Mouse (Mus musculus) neutrophil, adult 65 days (primary cell): ENCODE measurements around the gene Rarb. TPM values are rescaled to one million over a fixed set of nuclear protein-coding genes. Genes with fewer than 3 reads are reported as not detected.

Experiments
- total RNA-seq: library from RNA; stranded (reverse); gene quantifications from 2 replicates; pipeline ENCODE4 v1.2.4, GENCODE M21; 2023

The Rarb gene
- total RNA-seq: not detected in 2 replicates

DNA sequence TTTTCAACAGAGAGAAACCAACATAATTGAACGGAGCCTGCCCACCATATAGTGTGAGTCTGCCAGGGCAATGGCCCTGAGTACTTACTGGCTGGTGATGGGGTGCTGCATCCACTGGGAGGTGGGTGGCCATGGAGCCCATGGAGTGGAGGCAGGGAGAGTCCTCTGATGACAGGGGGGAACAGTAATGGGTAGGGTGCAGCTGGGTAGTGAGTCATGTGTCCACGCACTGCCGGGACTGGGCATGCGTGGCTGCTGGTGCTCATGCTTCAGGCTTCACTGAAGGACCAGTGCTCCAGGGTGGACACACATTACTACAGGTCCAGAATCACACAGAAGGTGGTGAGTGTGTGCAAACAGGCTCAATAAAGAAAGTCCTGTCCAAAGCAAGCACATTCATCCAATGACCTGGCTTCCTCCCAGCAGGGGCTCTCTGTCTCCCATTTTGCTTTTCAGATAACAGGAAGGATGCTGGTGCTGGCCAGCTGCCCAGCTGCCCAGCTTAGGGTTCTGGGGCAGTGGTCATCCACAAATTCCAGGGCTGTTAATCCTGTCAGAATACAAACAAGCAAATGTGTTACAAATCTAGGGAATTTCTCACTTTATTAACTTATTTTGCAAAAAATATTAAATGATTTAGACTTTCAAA lies at the start of gene Rarb:
Rarb (minus strand) TSS at position 555 of the 649 bp plus-strand sequence.

